Mouse (Mus musculus): ENCODE measurements around the gene Sufu. TPM values are rescaled to one million over a fixed set of nuclear protein-coding genes. Genes with fewer than 3 reads are reported as not detected.
A peak's percentile ranks its signal among the peaks of the same experiment; 100 is the strongest.

Gene Sufu
- polyA plus RNA-seq, 1 experiment from 2014 or later: 15.2 TPM

DNA sequence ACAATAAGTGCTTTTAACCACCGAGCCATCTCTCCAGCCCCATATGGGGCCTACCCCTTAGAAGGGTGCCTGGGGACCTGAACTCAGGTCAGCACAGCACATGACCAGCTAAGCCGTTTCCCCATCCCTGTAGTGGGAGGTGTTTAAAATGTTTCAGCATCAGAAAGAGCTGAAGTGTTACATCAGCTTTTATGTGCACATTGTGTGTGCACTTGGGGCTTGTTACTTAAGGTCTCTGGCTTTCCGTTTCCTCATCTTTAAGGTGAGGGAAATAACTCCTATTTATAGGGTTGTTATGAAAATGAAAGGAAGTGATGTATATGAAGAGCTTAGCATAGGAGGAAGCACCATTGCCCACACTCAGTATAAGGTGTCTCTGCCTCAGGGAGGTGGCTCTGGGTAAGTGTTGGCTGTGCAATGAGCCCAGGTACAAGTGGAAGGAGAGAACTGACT, 70.4 kb downstream of the Sufu start:
- no peak overlapping the region for H3K27ac ChIP-seq
- no peaks in the 10 kb centered on the region for H3K27me3 ChIP-seq
- no peak overlapping the region for H3K4me2 ChIP-seq
- no peak overlapping the region for H3K9ac ChIP-seq
- H3K9me3 ChIP-seq (replicated peaks): no peaks in the 10 kb centered on the region
- WGBS: 61% methylated on average over 3 of the region's 3 CpGs
- H3K4me1 ChIP-seq (replicated peaks): peaks cover 37% of the 10 kb centered on the region
- 0 out of 2 replicates have a peak, but pooled peaks cover 9% of the 10 kb centered on the region for H3K36me3 ChIP-seq
- ATAC-seq (replicated peaks; ENCODE audit: insufficient number of reproducible peaks, insufficient read depth, low FRiP score, low read depth): no peak
- H3K4me3 ChIP-seq: no peak overlapping the region

DNA sequence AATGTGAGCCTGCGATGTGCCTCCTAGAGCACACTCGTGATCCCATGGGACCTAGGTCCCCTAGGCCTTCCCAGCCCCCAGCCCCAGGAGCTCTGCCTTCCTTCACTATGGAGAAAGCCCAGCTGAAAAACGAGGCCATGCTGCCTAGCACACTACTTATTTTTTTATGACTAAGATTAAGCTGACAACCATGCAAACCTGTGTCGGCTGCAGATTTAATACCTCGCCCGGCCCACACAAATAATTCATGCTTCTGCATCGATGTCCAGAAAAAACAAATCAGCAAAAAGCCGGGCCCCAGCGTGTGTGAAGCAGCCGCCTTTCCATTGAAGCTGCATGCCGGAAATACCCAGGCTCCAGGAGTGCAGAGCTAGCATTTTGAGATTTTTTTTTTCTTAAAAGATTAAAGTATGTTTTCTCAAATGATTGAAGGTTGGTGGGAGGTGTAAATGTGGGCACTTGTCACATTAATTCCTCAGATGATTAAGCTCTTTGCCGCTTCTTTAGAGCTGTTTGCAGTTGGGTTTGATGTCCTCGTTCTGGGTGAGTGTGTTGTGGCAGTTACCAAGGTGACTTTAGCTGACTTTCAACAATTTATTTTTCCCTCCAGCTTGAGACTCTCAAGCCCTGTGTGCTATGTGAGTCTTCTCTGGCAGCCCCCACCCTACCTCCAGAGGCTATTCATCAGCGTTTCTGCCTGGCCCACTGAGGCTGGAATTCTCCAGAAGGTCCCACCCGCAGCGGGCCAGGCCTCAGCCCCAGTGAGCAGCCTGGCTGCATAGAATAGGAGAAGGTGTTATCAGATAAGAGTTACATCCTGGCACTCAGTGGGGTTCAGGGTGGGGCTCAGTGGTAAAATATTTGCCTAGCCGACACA, 73.9 kb downstream of the Sufu start:
- no peak overlapping the region for H3K4me3 ChIP-seq
- no peaks in the 10 kb centered on the region for H3K9me3 ChIP-seq (replicated peaks)
- 30% methylated on average over 17 of the region's 17 CpGs for WGBS
- H3K36me3 ChIP-seq: peaks cover 23% of the 10 kb centered on the region; the same call in 1 of the 2 replicates
- H3K4me2 ChIP-seq: no peak overlapping the region
- H3K27ac ChIP-seq: peak overlapping the region; percentile 79
- no peak for ATAC-seq (replicated peaks; ENCODE audit: insufficient number of reproducible peaks, insufficient read depth, low FRiP score, low read depth)
- H3K4me1 ChIP-seq (replicated peaks): peaks cover 33% of the 10 kb centered on the region
- no peaks in the 10 kb centered on the region for H3K27me3 ChIP-seq
- no peak overlapping the region for H3K9ac ChIP-seq

DNA sequence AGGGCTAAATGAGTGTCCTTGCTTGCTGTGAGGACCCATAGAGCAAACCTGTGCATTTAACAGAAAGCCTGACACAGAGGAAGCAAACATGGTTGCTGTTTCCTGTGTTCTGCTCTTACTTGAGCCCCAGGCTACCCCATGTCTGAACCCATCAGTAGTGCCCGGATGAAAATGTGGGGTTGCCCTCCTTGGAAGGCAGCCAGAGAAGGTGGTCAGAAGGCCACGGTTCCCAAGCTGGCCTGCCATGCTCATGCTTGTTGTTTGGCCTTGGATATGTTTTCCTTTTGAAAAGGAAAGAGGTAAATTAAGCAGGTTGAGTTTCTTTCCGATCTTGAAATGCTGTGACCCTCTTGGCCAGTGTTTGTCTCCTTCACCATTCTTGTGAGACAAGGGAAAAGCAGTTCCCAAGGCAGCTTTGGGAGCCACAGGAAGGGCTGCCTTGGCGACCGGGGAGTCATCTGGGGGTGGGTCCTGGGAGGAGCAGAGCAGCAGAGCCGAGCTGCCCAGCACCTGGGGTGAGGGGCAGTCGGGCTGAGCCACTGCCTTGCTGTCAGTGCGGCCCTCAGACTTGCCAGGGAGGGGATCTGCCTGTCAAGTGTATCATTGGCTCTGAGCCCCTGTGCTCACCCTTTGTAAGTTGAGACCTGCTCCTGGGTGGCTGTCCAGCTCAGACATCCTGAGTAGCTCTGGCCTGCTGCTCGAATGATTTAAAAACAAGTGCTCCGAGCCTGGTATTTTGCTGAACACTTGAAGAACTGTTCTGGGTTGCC, 74.8 kb downstream of the Sufu start:
- H3K4me2 ChIP-seq: no peak overlapping the region
- no peak overlapping the region for H3K4me3 ChIP-seq

DNA sequence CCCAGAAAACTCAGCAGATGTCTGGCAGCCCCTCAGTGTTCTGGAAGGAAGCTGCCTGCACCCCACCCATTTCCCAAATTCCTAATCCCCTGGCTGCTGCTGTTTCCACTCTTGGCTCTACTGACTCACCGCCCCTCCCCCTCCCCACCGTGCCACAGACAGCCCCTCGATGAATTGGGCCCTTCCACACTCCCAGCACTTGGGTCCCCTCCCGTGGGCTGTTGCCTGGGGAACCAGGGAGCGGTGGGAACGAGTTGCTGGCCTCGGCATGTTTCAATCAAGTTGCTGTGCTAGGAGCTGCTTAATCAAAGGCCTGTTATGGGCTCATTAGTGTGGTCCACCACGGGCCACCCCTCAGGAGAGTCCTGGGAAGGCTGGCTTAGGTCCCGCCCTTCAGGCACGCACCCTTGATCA, 80.7 kb downstream of the Sufu start:
- Histone ChIP-seq H3K4me3 (no peak overlapping the region), H3K9me3 (replicated peaks) (no peaks in the 10 kb centered on the region), H3K4me2 (no peak overlapping the region), H3K4me1 (replicated peaks) (peaks cover 54% of the 10 kb centered on the region), H3K27me3 (no peaks in the 10 kb centered on the region), H3K9ac (no peak overlapping the region), H3K27ac (no peak overlapping the region), H3K36me3 (peaks cover 21% of the 10 kb centered on the region; the same call in 1 of the 2 replicates)
- no peak for ATAC-seq (replicated peaks; ENCODE audit: insufficient number of reproducible peaks, insufficient read depth, low FRiP score, low read depth)
- WGBS: 52% methylated on average over 10 of the region's 10 CpGs

More for the DNA sequence above, 74.8 kb downstream of the Sufu start:
- 10% methylated on average over 10 of the region's 10 CpGs for WGBS
- Histone ChIP-seq H3K4me1 (replicated peaks) (peaks cover 33% of the 10 kb centered on the region), H3K27me3 (no peaks in the 10 kb centered on the region), H3K36me3 (peaks cover 26% of the 10 kb centered on the region; the same call in 1 of the 2 replicates), H3K9me3 (replicated peaks) (no peaks in the 10 kb centered on the region), H3K27ac (peak overlapping the region; percentile 79), H3K9ac (peak overlapping the region; percentile 14; the same call in 1 of the 2 replicates)
- ATAC-seq (replicated peaks; ENCODE audit: insufficient number of reproducible peaks, insufficient read depth, low FRiP score, low read depth): peak; percentile 68

DNA sequence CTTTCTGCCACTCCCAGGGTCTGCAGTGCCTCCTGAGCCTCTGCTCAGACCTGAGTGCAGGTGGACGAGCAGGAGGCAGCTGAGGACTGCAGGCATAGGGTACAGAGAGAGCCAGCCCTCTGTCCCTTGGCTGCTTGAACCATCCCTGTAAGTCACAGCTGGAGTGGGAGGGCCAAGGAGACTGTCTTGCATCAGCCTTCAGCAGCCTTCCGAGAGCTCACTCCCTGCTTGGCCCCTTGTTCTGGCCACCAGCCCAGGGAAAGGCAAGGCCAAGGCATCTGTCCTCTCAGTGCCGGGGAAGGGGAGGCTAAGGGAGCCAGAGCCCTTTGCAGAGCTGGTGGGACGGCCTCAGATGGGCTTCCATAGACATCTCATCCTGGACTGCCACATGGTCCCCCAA, 81.5 kb downstream of the Sufu start:
- Histone ChIP-seq H3K9ac (no peak overlapping the region), H3K4me3 (no peak overlapping the region), H3K27me3 (no peaks in the 10 kb centered on the region), H3K4me1 (replicated peaks) (peaks cover 62% of the 10 kb centered on the region), H3K4me2 (no peak overlapping the region), H3K27ac (peak overlapping the region; percentile 83), H3K36me3 (peaks cover 21% of the 10 kb centered on the region; the same call in 1 of the 2 replicates), H3K9me3 (replicated peaks) (no peaks in the 10 kb centered on the region)
- WGBS: 55% methylated on average over 4 of the region's 4 CpGs
- no peak for ATAC-seq (replicated peaks; ENCODE audit: insufficient number of reproducible peaks, insufficient read depth, low FRiP score, low read depth)

DNA sequence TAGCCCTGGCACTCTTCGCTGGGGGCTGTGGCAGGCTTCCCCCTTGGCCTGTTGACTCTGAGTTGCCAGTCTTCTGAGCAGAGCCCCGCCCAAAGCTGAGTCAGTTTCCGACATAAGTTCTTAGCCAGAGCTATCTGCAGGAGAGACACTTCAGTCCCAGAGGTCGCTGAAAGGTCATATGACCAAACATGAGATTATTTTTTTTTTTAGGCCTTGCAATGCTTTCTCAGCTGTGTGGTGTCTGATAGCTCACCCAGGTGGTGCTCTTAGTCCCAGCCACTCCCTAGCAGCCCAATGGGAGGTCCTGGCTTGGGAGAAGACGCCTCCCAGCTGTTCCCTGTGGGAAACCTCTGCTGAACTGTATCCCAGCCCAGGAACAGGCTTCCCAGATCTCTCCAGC, 82.1 kb downstream of the Sufu start:
- peak; percentile 51 for ATAC-seq (replicated peaks; ENCODE audit: insufficient number of reproducible peaks, insufficient read depth, low FRiP score, low read depth)
- peaks cover 68% of the 10 kb centered on the region for H3K4me1 ChIP-seq (replicated peaks)
- H3K4me2 ChIP-seq: 0 out of 2 replicates have a peak overlapping the region, but pooled peaks have one; percentile 5
- WGBS: 26% methylated on average over 5 of the region's 5 CpGs
- no peaks in the 10 kb centered on the region for H3K27me3 ChIP-seq
- peak overlapping the region; percentile 16; the same call in 1 of the 2 replicates for H3K9ac ChIP-seq
- no peak overlapping the region for H3K4me3 ChIP-seq
- H3K27ac ChIP-seq: peak overlapping the region; percentile 83
- no peaks in the 10 kb centered on the region for H3K9me3 ChIP-seq (replicated peaks)
- peaks cover 15% of the 10 kb centered on the region; the same call in 1 of the 2 replicates for H3K36me3 ChIP-seq

DNA sequence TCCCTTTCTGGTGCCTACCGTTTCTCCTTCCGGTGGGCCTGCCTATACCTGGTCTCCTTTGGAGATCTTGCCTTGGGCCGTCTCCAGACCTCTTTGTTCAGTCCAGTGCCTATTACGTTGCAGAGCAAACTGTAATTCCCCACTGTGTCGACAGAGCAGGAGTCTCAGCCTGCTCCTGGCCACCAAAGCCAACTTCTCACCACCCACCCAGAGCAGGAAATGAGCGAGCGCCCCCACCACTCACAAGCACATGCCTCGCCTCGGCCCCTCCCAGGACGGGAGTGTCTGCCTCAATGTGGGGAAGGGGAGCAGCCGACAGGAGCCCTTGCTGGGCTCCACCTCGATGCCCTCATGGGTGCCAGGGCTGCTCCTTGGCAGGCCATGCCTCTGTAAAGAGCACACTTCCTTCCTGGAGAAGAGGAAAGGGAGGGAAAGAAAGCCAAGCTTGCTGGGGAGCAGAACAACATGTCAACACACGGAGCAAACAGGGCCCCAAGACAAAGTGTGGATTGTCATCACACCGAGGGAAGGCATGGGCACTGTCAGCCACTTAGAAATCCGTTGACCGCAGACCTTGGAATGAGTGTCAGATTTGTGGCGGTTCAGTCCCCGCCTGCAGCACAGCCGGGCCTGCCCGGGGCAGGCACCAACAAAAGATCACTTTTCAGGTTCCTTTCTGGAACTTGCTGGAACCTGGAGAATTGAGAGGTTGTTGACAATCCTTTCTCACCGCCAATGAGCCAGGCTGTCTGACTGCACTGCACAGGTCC, 82.8 kb downstream of the Sufu start:
- Histone ChIP-seq H3K4me1 (replicated peaks) (peaks cover 74% of the 10 kb centered on the region), H3K4me2 (0 out of 2 replicates have a peak overlapping the region, but pooled peaks have one; percentile 5), H3K27ac (peak overlapping the region; percentile 83), H3K9ac (peak overlapping the region; percentile 16; the same call in 1 of the 2 replicates), H3K36me3 (peaks cover 9% of the 10 kb centered on the region; the same call in 1 of the 2 replicates), H3K27me3 (no peaks in the 10 kb centered on the region), H3K4me3 (no peak overlapping the region), H3K9me3 (replicated peaks) (no peaks in the 10 kb centered on the region)
- WGBS: 24% methylated on average over 21 of the region's 21 CpGs
- ATAC-seq (replicated peaks; ENCODE audit: insufficient number of reproducible peaks, insufficient read depth, low FRiP score, low read depth): peak; percentile 5; the same call in 1 of the 2 replicates

DNA sequence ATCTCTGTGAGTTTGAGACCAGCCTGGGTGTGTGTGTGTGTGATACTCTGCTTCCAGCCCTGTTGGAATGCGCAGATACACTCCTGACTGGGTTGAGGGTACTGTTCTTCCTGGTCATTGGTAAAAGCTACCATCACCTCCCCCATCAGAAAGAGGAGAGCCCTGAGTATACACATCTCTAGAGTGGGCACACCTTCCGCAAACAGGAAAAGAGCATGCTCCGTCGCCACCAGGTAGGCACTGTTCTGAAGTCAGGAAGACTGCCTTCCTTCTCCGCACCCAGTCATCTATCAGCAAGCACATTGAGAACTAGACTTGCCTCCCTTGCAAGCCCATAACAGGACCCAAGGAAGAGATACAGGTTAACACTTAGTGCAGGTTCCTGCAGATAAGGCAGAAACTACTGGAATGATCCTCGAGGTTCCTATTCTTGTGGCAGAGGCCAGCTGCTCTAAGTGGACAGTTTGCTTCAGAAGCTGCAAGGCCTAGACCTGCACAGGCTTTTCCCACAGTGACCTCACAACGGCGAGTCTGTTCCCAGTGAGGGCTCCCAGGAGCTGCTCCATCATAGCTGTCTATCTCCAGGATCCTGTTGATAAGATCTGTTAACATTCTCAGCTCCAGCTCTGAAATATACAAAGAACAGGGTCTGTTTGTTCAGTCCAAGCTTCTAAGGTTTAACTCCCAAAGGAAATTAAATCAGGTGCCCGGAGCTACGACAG, 84.1 kb downstream of the Sufu start:
- H3K27ac ChIP-seq: no peak overlapping the region
- no peak overlapping the region for H3K4me3 ChIP-seq
- no peaks in the 10 kb centered on the region for H3K27me3 ChIP-seq
- H3K4me1 ChIP-seq (replicated peaks): peaks cover 87% of the 10 kb centered on the region
- no peak overlapping the region for H3K9ac ChIP-seq
- WGBS: 71% methylated on average over 10 of the region's 10 CpGs
- no peak overlapping the region for H3K4me2 ChIP-seq
- H3K9me3 ChIP-seq (replicated peaks): no peaks in the 10 kb centered on the region
- ATAC-seq (replicated peaks; ENCODE audit: insufficient number of reproducible peaks, insufficient read depth, low FRiP score, low read depth): no peak
- peaks cover under 1% of the 10 kb centered on the region; the same call in 1 of the 2 replicates for H3K36me3 ChIP-seq

DNA sequence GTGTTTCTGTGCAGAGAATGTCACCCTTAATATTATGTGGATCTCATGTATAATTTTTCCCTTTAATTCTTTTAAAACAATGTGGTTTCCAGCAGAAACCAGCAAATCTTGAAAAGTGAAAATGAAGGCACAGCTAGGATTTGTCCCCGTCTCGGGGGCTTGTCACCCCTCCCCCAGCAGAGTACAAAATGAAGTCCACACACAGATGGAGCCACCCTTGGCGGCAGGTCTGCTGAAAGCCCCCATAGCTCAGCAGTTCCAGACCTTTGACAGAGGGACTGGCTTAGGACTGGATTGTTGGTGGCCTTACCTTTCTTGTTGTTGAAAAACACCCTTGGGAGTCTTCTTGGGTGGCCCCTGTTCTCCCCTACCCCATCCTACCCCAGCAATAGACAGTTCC, 84.7 kb downstream of the Sufu start:
- H3K9me3 ChIP-seq (replicated peaks): no peaks in the 10 kb centered on the region
- peaks cover 93% of the 10 kb centered on the region for H3K4me1 ChIP-seq (replicated peaks)
- H3K36me3 ChIP-seq: no peaks in the 10 kb centered on the region
- ATAC-seq (replicated peaks; ENCODE audit: insufficient number of reproducible peaks, insufficient read depth, low FRiP score, low read depth): no peak
- WGBS: 52% methylated on average over 3 of the region's 3 CpGs
- no peaks in the 10 kb centered on the region for H3K27me3 ChIP-seq
- no peak overlapping the region for H3K9ac ChIP-seq
- 0 out of 2 replicates have a peak overlapping the region, but pooled peaks have one; percentile 13 for H3K27ac ChIP-seq
- no peak overlapping the region for H3K4me3 ChIP-seq
- H3K4me2 ChIP-seq: no peak overlapping the region

DNA sequence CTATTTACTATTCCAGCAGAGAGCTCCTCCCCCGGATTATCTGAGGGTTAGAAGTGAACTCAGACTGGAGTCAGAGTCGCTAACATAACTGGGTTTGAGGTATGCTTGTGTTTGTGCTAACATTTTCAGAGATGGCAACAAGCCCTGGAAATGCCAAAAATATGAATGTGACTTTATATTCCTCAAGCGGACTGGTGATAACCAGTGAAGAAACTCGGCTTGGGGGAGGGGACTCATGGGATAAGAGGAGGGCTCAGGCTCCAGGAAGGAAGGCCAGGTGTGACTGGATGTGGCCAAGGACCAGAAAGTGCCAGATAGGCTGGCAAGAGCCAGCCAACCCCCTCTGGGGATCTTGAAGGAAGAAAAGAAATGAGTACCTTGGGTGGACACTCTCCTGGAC, 85.1 kb downstream of the Sufu start:
- no peak overlapping the region for H3K4me3 ChIP-seq
- no peaks in the 10 kb centered on the region for H3K9me3 ChIP-seq (replicated peaks)
- no peak overlapping the region for H3K4me2 ChIP-seq
- H3K27me3 ChIP-seq: no peaks in the 10 kb centered on the region
- H3K4me1 ChIP-seq (replicated peaks): peaks cover 97% of the 10 kb centered on the region
- H3K36me3 ChIP-seq: no peaks in the 10 kb centered on the region
- ATAC-seq (replicated peaks; ENCODE audit: insufficient number of reproducible peaks, insufficient read depth, low FRiP score, low read depth): no peak
- WGBS: 20% methylated on average over 4 of the region's 4 CpGs
- H3K9ac ChIP-seq: no peak overlapping the region
- 0 out of 2 replicates have a peak overlapping the region, but pooled peaks have one; percentile 13 for H3K27ac ChIP-seq
